Mouse (Mus musculus) cerebellum, postnatal 14 days (tissue): ENCODE data around the gene Krtcap2.

Experiments used
- DNase-seq, 2 experiments: peaks; one replicate each; pipeline ENCODE4 v3.0.0; 2021; ENCODE audit warnings: mixed read lengths in 2 of 2

Gene Krtcap2

GRCm38 (mm10) chr3:89282291-89282643 lies 36.5 kb downstream of the Krtcap2 start:
- no peak for DNase-seq

GRCm38 (mm10) chr3:89284261-89284660 lies 38.5 kb downstream of the Krtcap2 start:
- DNase-seq = no peak

DNA sequence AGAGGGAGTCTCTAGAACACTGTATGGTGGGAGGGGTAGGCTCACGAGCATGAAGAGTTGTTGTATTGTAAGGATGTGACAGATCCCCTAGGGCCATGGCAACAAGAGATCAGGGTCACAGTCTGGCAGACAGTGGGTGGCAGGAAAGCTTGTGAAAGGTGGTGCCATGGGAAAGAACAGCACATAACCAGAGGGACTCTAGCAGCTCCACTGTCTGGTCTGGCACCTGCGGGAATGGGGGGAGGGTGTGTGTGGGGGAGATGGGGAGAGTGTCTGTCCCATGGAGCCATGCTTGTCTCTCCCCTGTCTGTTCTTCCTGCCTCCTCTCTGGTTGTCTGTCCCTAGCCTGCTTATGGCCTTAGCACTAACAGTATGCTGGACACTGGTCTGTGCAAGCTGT lies 39.8 kb downstream of the Krtcap2 start:
- DNase-seq = no peak

- no peak for DNase-seq
Observed at GRCm38 (mm10) chr3:89287286-89287685, 41.5 kb downstream of the Krtcap2 start.

DNA sequence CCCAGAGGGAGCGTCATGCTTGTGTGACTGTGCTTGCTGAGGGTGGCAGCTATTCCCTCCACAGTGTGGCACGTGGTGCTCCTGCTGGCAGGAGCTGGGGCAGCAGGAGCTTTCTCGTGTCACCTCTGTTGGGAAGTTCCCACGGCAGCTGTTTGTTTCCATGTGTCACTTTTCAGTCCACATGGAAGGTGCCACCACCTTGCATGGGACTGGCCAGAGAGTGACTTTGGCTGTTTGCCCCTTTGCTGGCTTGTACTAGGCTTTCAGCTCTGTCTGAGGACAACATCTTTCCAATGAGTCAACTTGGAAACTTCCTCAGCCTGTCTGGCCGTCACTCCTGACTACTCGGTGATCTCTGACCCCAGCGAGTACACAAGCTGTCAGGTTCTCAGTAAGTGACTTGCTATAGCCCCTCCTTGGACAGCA lies 42.8 kb downstream of the Krtcap2 start:
- no peak for DNase-seq

- DNase-seq = no peak
Observed at GRCm38 (mm10) chr3:89291874-89292273, 46.1 kb downstream of the Krtcap2 start.

- no peak for DNase-seq
Observed at GRCm38 (mm10) chr3:89292303-89292702, 46.5 kb downstream of the Krtcap2 start.

DNA sequence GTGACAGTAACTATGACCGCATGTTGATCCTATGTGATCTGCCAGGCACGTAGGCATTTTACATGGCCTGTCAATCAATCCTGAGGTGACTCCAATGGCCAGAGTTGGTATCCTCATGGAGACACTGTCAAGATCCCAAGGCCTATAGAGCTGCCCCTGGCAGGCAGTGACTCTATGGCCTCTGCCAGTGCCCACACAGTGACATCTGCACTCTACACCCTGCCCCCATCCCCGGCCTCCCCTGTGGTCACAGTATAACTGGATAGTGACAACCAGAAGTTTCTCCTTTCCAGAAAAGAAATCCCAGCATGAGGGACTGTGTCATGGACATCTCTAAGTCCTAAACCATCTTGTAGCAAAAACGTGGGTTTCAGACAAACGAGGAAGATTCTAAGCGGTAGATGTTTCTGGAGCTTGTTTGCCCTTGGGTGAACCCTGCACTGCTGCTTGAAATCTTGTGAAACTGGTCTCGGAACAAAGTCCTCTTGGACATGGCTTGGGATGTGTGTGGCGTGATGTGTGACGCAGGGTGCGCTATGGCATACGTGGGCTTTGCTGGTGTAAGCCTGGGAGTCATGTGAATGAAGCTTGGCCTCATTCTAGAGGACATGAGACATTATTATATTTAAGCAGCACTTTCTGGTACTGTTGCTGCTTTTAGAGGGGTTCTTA lies 47.6 kb downstream of the Krtcap2 start:
- DNase-seq = no peak

GRCm38 (mm10) chr3:89294195-89294594 lies 48.4 kb downstream of the Krtcap2 start:
- no peak for DNase-seq

- no peak for DNase-seq
Observed at GRCm38 (mm10) chr3:89295685-89296230, 50.0 kb downstream of the Krtcap2 start.

GRCm38 (mm10) chr3:89296761-89297396 lies 51.1 kb downstream of the Krtcap2 start:
- DNase-seq = no peak

DNA sequence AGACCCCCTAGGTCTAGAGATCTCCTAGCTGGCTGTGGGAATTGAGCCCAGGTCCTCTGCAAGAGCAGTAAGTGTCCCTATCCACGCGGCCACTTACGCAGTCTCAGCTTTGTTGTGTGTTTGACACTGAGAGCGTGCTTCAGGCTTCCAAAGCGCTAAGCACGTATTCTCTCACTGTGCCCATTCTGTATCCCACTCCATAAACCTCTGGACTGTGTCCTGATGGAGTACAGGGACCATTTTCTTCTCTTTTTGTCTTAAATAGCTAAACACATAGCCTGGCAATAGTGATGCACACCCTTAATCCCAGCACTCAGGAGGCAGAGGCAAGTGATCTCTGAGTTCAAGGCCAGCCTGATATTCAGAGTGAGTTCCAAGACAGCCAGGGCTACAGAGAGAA lies 53.1 kb downstream of the Krtcap2 start:
- DNase-seq = no peak

DNA sequence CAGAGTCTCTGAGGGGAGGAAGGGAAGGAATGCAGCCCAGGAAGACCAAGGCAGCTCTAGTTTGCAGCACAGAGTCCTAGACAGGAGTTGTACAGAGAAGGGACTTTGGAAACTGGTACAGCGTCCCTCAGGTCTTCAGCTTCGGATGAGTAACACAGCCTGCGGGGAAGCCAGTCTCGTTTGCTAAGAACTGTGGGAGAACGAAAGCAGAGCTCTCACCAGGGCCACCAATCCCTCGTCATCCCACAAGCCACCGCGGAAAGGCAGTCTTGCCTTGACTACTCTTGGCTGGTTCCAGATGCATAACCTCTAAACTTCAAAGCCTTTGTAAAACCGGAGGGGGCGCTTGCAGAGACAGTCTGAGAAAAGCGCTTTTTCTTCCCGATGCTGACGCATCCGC lies 53.7 kb downstream of the Krtcap2 start:
- no peak for DNase-seq
